Mouse (Mus musculus) left cerebral cortex, adult 9 months (tissue): Measurements from ENCODE around the gene Mup18.
"Not testable (repeated sequence)": the region's sequence is repeated elsewhere in the genome, so short reads cannot be mapped to it uniquely, and the experiment has no call there.

Experiments used
- DNase-seq, 2 experiments: peaks; one replicate each; pipeline ENCODE4 v3.0.0; 2022; ENCODE audit warnings: low spot score in 2 of 2

The Mup18 gene

GRCm38 (mm10) chr4:61674036-61674435, at the start of gene Mup18:
Gene Mup18, minus strand, starts transcription at chr4:61674136.
- not testable (repeated sequence) for DNase-seq

DNA sequence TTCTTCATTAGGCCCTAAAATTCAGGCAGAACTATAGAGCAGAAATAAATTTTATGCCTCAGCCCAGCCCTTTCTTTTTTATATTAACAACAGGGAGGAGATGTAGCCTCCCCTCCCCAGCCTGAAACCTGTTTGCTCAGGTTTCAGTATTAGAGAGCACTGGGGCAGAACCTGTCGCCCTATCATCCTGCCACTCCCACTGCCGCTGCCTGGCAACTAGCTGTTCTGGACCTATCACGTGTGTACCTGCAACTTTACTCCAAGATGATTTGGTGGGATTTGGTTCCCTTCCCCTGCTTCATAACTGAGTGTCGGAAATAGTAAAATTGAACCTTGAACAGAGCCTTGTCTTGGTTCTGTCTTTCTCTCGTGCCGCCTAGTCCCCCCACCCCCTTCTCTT, 40.4 kb upstream of the Mup18 start:
- DNase-seq = not testable (repeated sequence)
